23 mouse cellular contexts compared by ENCODE assay signal in the genomic region with DNA sequence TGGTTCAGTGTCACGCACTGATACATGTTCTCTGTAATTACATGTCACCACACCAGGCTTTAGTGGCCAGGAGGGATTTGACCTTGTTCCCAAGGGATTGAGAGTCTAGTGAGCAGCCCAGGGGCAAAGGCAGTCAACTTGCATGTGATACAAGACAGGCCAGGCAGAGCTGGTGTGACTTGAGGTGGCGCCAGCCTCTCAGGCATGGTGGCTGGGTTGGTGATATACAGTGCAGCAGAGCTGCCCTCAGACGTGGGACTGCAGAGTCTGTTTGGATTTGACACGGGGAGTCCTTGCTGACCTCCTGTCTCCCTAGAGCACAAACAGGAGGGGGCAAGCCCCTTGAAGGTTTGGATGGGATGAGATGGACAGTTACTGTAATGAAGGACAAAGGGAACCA.
A peak's percentile ranks its signal among the peaks of the same experiment; 100 is the strongest.
DNase-seq lines count a peak whose midpoint lies in the region; ATAC-seq and TF ChIP-seq lines count a peak whose summit lies in the region.
"Had no signal": no experiment of that assay in that cellular context is flagged by ENCODE, and none has a peak within 500 bp of the region (broad histone marks: within the 10 kb centered on the region; RNA-seq: fewer than 3 reads in every experiment).

No protein-coding gene starts in this region.

- no peaks in the 10 kb centered on the region for H3K27me3 ChIP-seq in heart, embryonic 11.5 days (ENCODE audit: control insufficient read depth, insufficient read depth, low read length)
- H3K27me3 ChIP-seq in neural tube, embryonic 14.5 days (ENCODE audit: control insufficient read depth, insufficient read depth, low read length): no peaks in the 10 kb centered on the region
- no peaks in the 10 kb centered on the region for H3K27me3 ChIP-seq in neural tube, embryonic 15.5 days (replicated peaks)
- H3K27me3 ChIP-seq: embryonic facial prominence, embryonic 12.5 days; liver, embryonic 13.5 days; stomach, embryonic 15.5 days had no signal

- H3K4me2 ChIP-seq in heart, embryonic 11.5 days: no peak overlapping the region
- H3K4me2 ChIP-seq in neural tube, embryonic 14.5 days (ENCODE audit: low read depth, low read length): no peak overlapping the region
- no peak overlapping the region for H3K4me2 ChIP-seq in neural tube, embryonic 15.5 days
- H3K4me2 ChIP-seq: embryonic facial prominence, embryonic 12.5 days; stomach, embryonic 15.5 days had no signal

- H3K9me3 ChIP-seq in heart, embryonic 11.5 days (replicated peaks; ENCODE audit: control insufficient read depth, low read length): no peaks in the 10 kb centered on the region
- H3K9me3 ChIP-seq in neural tube, embryonic 14.5 days (ENCODE audit: control insufficient read depth, low read length): no peaks in the 10 kb centered on the region
- H3K9me3 ChIP-seq in neural tube, embryonic 15.5 days (replicated peaks): no peaks in the 10 kb centered on the region
- H3K9me3 ChIP-seq: embryonic facial prominence, embryonic 12.5 days; liver, embryonic 13.5 days; midbrain, embryonic 10.5 days; stomach, embryonic 15.5 days had no signal

- no peak overlapping the region for H3K4me3 ChIP-seq in heart, embryonic 11.5 days (ENCODE audit: low read depth, low read length)
- no peak overlapping the region for H3K4me3 ChIP-seq in layer of hippocampus, adult 2 months
- H3K4me3 ChIP-seq in neural tube, embryonic 14.5 days (ENCODE audit: low read depth, low read length): no peak overlapping the region
- no peak overlapping the region for H3K4me3 ChIP-seq in neural tube, embryonic 15.5 days (replicated peaks)
- H3K4me3 ChIP-seq: embryonic facial prominence, embryonic 12.5 days; midbrain, embryonic 10.5 days; stomach, embryonic 15.5 days had no signal

- peaks cover 4% of the 10 kb centered on the region for H3K36me3 ChIP-seq in heart, embryonic 11.5 days (ENCODE audit: control insufficient read depth, insufficient read depth, low read length)
- peaks cover 7% of the 10 kb centered on the region; the same call in 1 of the 2 replicates for H3K36me3 ChIP-seq in neural tube, embryonic 14.5 days (ENCODE audit: control insufficient read depth, insufficient read depth, low read length)
- H3K36me3 ChIP-seq in neural tube, embryonic 15.5 days: peaks cover 7% of the 10 kb centered on the region; the same call in 1 of the 2 replicates

- WGBS in heart, embryonic 11.5 days (ENCODE audit: insufficient replicate concordance): 63% methylated on average over 4 of the region's 4 CpGs
- 77% methylated on average over 4 of the region's 4 CpGs for WGBS in neural tube, embryonic 14.5 days
- 68% methylated on average over 4 of the region's 4 CpGs for WGBS in neural tube, embryonic 15.5 days

- no peak overlapping the region for H3K27ac ChIP-seq in heart, embryonic 11.5 days (ENCODE audit: low read depth, low read length)
- peak overlapping the region; percentile 18; the same call in 1 of the 2 replicates for H3K27ac ChIP-seq in layer of hippocampus, adult 2 months
- no peak overlapping the region for H3K27ac ChIP-seq in neural tube, embryonic 14.5 days (ENCODE audit: low read depth, low read length)
- H3K27ac ChIP-seq in neural tube, embryonic 15.5 days (replicated peaks): no peak overlapping the region
- H3K27ac ChIP-seq: embryonic facial prominence, embryonic 12.5 days; macrophage; midbrain, embryonic 10.5 days; stomach, embryonic 15.5 days had no signal

- no peak for TF ChIP-seq CTCF in layer of hippocampus, adult 2 months (conservative IDR thresholded peaks at IDR 0.05)

- no peak overlapping the region for H3K9ac ChIP-seq in heart, embryonic 11.5 days (ENCODE audit: low read depth, low read length)
- no peak overlapping the region for H3K9ac ChIP-seq in neural tube, embryonic 14.5 days (replicated peaks; ENCODE audit: low read depth, low read length)
- no peak overlapping the region for H3K9ac ChIP-seq in neural tube, embryonic 15.5 days (replicated peaks)
- H3K9ac ChIP-seq: embryonic facial prominence, embryonic 12.5 days; stomach, embryonic 15.5 days had no signal

- no peak for DNase-seq in heart, adult 18-20 months
- DNase-seq in layer of hippocampus, adult 2 months (ENCODE audit: low spot score in 2 of 2): no peak
- DNase-seq in layer of hippocampus, postnatal 10 days (ENCODE audit: low spot score in 2 of 2): no peak
- DNase-seq: adrenal gland, postnatal 10 days; cerebellum, adult 2 months; cerebellum, postnatal 25 days; gastrocnemius, postnatal 10 days; heart, postnatal 4 days; kidney, adult 9 months; kidney, postnatal 14 days; layer of hippocampus, postnatal 36 days; liver, embryonic 13.5 days; right cerebral cortex, adult 18-20 months; right cerebral cortex, postnatal 4 days; thymus, postnatal 25 days had no signal

- H3K4me1 ChIP-seq in heart, embryonic 11.5 days (ENCODE audit: control insufficient read depth, insufficient read depth, low read length): peaks cover 9% of the 10 kb centered on the region
- H3K4me1 ChIP-seq in neural tube, embryonic 14.5 days (ENCODE audit: control insufficient read depth, insufficient read depth, low read length): peaks cover 8% of the 10 kb centered on the region; the same call in 1 of the 2 replicates
- peaks cover 10% of the 10 kb centered on the region for H3K4me1 ChIP-seq in neural tube, embryonic 15.5 days
- H3K4me1 ChIP-seq: embryonic facial prominence, embryonic 12.5 days; midbrain, embryonic 10.5 days; stomach, embryonic 15.5 days had no signal

- ATAC-seq in heart, embryonic 11.5 days (replicated peaks; ENCODE audit: insufficient number of reproducible peaks, low FRiP score, low TSS enrichment): 0 out of 2 replicates have a peak, but pooled peaks have one; percentile 51
- 0 out of 2 replicates have a peak, but pooled peaks have one; percentile 42 for ATAC-seq in neural tube, embryonic 14.5 days (ENCODE audit: low read depth)
- ATAC-seq in neural tube, embryonic 15.5 days (ENCODE audit: low FRiP score): no peak
- no peak for ATAC-seq in megakaryocyte, adult 5-6 weeks (ENCODE audit: poor library complexity, severe bottlenecking)

Comparison
In these comparisons a context has a peak if more than half of its experiments do, and no peak if none do; other contexts are left out.
1. ATAC-seq: peak in heart, embryonic 11.5 days (single experiment) and neural tube, embryonic 14.5 days (single experiment); none in neural tube, embryonic 15.5 days (single experiment) and megakaryocyte, adult 5-6 weeks (single experiment).